Mouse (Mus musculus): ENCODE measurements around the gene Zfp697.
"Not testable (repeated sequence)": the region's sequence is repeated elsewhere in the genome, so short reads cannot be mapped to it uniquely, and the experiment has no call there.

The Zfp697 gene

DNA sequence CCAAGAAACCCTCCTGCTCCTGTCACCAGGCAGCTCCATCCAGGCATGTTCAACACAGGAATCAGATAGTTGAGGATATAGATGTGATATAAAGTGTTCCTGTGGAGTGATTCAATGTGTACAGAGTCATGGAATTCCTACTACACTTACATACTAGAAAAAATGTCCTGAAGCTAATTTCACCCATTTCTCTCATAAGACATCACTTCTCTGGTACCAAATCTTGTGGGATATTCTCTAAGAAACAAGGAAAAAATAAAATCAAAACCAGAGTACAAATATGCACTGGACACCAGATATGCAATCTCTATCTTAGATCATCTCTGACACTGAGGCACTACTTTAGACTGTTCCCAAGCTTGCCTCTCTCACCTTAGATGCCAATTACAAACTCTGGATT lies 247.9 kb downstream of the Zfp697 start, which contains the start of gene Hsd3b5:
Gene Hsd3b5 (minus strand): TSS at position 101 of the 400 bp plus-strand sequence.
- no peak for DNase-seq (ENCODE audit: extremely low spot score)

DNA sequence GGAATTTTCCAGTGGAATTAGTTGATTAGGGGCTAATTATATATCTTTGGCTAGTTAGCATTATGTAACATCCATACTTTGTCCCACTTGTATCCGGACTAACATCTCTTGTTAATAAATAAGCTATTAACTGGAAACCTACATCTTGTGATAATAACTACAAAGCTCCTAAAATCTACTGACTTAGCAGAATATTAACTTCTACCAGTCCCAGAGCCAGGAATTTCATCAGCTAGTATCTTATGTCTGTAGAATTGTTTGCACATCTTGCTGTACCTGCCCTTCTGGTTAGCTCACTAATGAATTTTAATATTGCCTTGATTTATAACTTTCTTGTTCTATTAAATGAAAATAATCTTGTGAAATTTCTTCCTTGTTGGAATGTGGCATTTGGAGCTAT lies 252.9 kb downstream of the Zfp697 start:
- no peak for DNase-seq (ENCODE audit: extremely low spot score)

DNA sequence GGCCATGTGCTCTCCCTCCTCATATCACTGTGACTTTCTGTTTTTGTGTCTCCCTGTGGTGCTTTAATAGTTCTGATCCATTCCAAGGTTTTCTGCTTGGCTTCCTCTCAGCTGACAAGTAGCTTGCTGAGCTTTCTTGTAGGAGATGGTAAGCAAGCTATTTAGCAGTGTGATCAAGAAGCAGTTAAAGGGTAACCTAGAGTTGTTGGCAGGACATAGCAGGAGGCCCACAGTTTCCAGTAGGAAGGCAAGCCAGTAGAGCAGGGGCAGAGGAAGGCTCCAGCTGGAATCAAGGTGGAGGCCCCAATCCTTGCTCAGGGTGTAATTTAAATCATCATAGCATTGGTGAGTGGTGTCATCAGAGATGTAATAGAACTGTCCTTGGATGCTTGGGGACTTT lies 298.5 kb downstream of the Zfp697 start:
- DNase-seq (ENCODE audit: extremely low spot score): no peak

DNA sequence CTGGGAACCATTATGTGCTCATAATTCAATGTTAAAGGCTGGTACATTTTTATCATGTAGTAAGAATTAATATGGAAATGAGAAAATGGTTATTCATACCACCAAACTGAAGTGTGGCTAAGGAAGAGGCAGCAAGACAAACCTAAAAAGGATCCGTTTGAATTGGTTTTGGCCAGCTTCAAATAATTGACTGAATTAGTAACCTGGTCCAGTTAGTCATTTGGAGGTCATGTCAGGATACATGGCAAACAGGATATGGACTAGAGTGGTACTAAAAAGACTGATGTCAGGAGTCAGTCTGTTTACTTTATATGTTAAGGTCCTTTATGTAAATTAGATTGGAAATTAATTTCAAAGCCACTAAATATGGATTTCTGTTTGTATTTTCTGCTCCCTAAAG lies 300.1 kb downstream of the Zfp697 start:
- no peak for DNase-seq (ENCODE audit: extremely low spot score)

DNA sequence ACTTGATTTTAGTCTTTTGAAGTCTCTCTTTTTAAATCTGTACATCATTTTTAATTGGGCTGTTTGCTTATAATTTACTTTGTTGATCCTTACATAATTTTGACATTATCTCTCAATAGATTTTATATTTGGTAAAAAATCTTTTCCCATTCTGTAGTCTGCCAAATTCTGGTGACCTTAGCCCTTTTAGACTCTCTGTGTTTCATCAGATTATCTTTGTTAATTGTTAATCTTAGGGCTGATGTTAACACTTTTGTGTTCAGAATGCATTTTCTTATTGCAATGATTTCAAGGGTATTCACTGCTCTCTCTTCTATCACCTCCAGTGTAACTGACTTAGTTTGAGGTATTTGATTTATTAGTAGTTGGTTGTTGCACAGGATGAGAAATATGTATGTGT lies 338.5 kb downstream of the Zfp697 start:
- no peak for DNase-seq (ENCODE audit: extremely low spot score)

DNA sequence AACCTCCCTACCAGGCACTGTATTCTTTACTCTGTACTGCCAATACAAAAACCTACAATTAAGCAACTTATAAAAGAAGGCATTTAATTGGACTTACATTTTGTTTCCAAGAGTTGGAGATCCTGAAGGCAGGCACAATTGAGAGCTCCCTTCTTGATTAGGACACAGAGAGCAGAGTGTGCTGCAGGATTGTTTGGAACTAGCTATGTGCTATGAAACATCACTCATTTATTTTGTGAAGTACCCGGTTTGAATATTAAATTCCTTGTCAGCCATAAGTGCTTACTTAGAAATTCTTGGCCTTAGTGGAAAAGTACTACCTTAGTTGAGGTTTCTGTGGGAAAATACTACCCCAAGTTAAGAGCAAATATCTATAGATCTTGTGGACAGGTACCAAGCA lies 342.1 kb downstream of the Zfp697 start, which contains the start of gene Hsd3b2:
Gene Hsd3b2 (minus strand): TSS at position 168 of the 400 bp plus-strand sequence.
- DNase-seq (ENCODE audit: extremely low spot score): no peak

DNA sequence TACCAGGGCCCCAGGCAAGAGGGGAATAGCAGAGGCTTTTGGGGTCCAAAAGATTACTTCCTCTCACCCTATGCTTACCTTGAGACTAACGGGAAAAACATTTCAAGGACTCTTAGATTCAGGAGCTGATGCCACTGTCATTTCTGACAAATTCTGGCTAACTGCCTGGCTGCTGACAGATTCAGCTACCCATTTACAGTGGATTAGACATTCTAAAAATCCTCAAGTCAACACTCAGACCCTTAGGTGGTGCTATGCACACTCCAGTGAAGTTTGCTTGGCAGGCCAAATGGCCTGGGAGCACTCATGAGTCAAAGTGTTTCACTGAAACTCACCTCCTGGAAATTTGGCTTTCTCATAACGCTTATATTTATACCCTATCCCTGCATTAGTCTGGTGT lies 344.0 kb downstream of the Zfp697 start:
- no peak for DNase-seq (ENCODE audit: extremely low spot score)

DNA sequence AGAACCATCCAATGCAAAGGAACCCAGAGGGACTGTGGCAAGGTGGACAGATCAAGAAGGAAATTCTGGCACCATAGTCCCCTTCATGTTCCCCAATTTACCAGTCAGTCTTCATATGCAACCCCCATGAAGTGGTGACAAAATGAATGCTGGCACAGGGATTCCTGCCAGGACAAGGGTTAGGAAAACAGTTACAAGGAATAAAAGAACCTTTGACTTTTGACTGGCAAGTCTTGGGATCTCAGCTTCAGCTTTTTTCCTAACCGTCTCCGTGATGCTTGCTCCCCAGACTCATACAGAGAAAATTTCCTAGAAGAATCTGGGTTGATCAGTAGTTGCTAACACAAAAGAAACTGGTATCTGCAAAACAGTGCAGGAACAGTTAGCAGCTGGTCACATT lies 351.5 kb downstream of the Zfp697 start:
- DNase-seq (ENCODE audit: extremely low spot score): no peak

DNA sequence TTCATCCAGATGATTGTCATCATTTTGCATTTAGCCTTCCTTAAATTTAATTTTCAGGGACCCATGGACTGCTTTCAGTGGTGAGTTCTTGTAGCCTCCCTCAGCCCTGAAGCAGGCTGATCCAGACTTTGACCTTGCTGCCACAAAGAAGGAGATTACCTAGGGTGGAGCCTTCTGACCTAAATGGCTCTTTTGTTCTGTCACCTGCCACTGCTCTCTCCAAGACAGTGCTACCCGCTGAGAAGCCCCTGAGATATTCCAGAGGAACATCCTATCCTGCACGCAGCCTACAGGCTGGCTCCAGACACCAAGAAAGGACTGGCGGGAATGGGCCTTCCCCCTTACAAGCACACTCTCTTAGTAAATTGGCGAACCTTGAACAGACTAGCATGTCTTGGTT lies 352.1 kb downstream of the Zfp697 start:
- DNase-seq (ENCODE audit: extremely low spot score): no peak

DNA sequence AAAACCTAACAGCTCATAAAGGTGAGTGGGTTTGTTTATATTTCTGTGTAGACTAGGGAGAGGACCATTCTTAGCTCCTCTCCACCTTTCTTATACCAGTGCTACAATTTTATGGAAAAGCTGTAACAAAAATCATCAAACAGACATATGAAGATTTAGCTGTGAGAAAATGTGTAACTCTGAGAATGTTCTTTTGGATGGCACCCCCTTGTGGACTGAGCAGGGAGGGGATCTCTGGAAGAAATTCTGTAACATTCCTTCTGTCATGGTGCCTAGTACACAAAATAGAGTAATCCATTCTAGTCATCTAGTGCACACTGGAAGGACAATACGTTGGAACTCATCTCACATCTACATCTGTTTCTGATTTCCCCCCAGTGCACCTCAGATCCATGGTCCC lies 358.8 kb downstream of the Zfp697 start:
- not testable (repeated sequence) for DNase-seq (ENCODE audit: extremely low spot score)

DNA sequence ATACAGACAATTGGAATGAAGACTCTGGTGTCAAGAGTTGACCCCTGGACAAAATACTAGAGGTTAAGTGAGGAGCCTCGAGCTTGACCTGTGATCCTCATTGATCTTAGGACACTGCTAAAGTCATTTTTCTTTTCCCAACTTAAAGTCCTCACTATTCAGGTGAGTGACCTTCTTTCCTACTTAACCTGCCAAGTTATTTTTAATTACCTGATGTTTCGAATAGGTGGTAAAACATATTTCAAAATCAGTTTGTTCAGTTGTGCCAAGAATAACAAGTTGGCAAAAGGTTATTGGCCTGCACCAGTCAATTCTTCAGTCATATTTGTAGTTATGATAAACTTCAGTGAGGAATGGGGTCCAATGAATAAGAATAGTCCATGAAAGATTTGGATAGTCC lies 369.9 kb downstream of the Zfp697 start:
- DNase-seq (ENCODE audit: extremely low spot score): no peak

DNA sequence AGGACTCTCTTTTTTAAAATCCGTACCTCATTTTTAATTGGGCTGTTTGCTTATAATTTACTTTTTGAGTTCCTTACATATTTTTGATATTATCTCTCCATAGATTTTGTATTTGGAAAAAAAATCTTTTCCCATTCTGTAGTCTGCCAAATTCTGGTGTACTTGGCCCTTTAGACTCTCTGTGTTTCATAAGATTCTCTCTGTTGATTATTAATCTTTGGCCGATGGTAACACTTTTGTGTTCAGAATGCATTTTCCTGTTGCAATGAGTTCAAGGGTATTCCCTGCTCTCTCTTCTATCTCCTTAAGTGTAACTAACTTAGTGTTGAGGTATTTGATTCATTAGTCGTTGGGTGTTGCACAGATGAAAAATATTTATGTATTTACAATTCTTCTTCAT lies 374.6 kb downstream of the Zfp697 start:
- no peak for DNase-seq (ENCODE audit: extremely low spot score)

DNA sequence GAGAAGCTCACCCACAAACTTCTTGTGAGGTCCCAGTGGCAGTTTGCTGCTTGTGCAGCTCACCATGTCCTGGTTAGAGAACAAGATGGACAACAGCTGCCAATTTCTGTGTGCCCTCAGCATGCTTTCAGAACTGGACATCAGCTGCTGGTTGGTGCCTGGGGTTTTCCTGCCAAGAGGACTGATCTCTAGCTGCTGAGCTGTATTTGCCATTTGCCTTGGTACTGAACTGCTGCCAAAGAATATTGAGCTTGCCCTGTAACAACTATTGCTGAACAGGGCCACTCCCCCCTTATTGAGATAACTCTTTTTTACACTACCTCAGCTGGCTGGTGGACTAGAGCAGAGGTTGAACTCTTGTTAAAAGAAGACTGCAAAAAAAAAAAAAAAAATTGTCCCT lies 381.9 kb downstream of the Zfp697 start:
- DNase-seq (ENCODE audit: extremely low spot score): no peak

DNA sequence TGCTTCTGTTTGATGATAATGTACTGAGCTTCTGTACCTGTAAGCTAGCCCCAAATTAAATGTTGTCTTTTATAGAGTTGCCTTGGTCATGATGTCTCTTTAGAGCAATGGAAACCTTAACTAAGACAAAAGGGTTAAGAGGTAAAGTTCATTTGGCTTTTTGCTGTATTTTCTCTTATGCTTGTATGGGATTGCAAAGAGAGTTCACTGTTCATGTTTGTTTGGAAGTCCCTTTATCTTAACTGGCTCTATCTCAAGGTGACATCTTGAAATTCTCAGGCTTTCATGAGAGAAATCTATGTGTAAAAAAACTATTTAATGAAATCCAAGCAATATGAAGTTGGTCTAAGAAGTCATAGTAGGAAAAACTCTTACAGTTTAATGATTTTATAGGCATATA lies 398.7 kb downstream of the Zfp697 start:
- DNase-seq (ENCODE audit: extremely low spot score): no peak

DNA sequence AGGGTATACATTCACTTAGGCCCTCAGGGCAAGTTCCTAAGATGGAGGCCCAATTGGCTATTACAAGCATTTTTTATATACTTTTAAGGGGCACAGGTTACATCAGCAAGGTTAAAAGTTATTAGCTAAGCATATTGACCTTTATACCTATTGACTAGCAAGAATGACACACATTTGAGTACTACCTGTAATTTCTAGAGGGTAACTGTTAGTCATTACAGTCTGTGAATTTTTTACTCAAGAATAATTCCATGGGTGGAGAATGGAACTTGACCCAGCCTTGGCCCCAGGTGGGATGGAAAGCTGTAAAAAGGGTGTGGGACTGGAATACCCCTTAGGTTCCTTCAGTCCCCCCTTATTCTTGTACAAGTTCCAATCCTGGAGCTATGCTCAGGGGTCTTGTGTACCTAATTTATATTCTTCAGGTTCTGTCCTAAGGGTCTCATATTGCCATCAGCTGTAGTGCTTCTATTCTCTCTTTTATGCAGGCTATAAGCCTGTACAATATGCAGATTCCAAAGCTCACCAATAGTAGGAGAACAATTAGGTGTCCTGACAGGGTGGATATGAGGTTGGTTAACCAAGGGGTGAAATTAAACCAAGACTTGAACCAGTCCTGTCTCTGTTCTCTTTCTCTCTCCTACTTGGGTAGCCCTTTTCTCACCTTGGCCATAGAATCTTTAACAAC lies 400.1 kb downstream of the Zfp697 start:
- DNase-seq (ENCODE audit: extremely low spot score): no peak

DNA sequence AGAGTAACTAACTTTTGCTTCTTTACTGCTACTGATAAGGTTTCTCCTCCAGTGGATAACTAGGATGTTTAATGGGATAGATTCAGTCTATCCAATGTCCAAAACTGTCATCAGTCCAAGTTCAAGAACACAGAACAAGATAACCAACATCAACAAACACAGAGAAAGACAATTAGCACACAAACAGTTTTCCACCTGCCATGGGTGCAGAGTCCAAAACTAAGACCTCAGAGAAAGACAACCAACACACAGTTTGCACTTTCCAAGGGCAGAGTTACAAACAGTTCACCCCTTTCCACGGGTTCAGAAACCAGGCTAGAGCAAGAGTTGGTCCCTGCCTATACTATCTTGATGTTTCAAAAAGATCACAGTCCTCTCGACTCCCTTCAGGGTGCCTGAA lies 404.3 kb downstream of the Zfp697 start:
- DNase-seq (ENCODE audit: extremely low spot score): no peak
